Mouse (Mus musculus): Measurements from ENCODE around the gene Mrps18a.

Gene Mrps18a

GRCm38 (mm10) chr17:46138563-46139236 lies 27.9 kb downstream of the Mrps18a start:
- DNase-seq (ENCODE audit: inconsistent age in 2 of 2, low spot score in 1 of 2): peak; percentile 68 to 88

- DNase-seq (ENCODE audit: inconsistent age in 2 of 2, low spot score in 1 of 2): no peak
These were observed 29.1 kb downstream of the Mrps18a start for GRCm38 (mm10) chr17:46139872-46140271.

- DNase-seq (ENCODE audit: inconsistent age in 2 of 2, low spot score in 1 of 2): peak; percentile 91 to 96
These were observed 33.0 kb downstream of the Mrps18a start, which contains the start of gene Rsph9 for GRCm38 (mm10) chr17:46143578-46144423. TSS of gene Rsph9 (minus strand) at chr17:46144216.

GRCm38 (mm10) chr17:46152847-46153782 lies 42.3 kb downstream of the Mrps18a start, which contains the start of gene Mad2l1bp:
TSS of gene Mad2l1bp (minus strand) at chr17:46153553.
- DNase-seq (ENCODE audit: inconsistent age in 2 of 2, low spot score in 1 of 2): peak; percentile 91 to 96

- DNase-seq (ENCODE audit: inconsistent age in 2 of 2, low spot score in 1 of 2): no peak
These were observed 43.5 kb downstream of the Mrps18a start for GRCm38 (mm10) chr17:46154336-46154735.

- no peak for DNase-seq (ENCODE audit: inconsistent age in 2 of 2, low spot score in 1 of 2)
These were observed 45.9 kb downstream of the Mrps18a start for GRCm38 (mm10) chr17:46156680-46157079.

GRCm38 (mm10) chr17:46157131-46157530 lies 46.3 kb downstream of the Mrps18a start:
- DNase-seq (ENCODE audit: inconsistent age in 2 of 2, low spot score in 1 of 2): no peak

- DNase-seq (ENCODE audit: inconsistent age in 2 of 2, low spot score in 1 of 2): peak in 1 of 2 experiments; percentile 52
These were observed 48.5 kb downstream of the Mrps18a start for GRCm38 (mm10) chr17:46159236-46159635.

- peak; percentile 96 to 99 for DNase-seq (ENCODE audit: inconsistent age in 2 of 2, low spot score in 1 of 2)
These were observed 49.4 kb downstream of the Mrps18a start for GRCm38 (mm10) chr17:46160090-46160662.

GRCm38 (mm10) chr17:46160686-46161085 lies 49.9 kb downstream of the Mrps18a start, which contains the start of gene Gtpbp2:
TSS of gene Gtpbp2 (plus strand) at chr17:46161032.
- DNase-seq (ENCODE audit: inconsistent age in 2 of 2, low spot score in 1 of 2): peak; percentile 97 to 98

GRCm38 (mm10) chr17:46161179-46161578 lies 50.4 kb downstream of the Mrps18a start:
- no peak for DNase-seq (ENCODE audit: inconsistent age in 2 of 2, low spot score in 1 of 2)

- DNase-seq (ENCODE audit: inconsistent age in 2 of 2, low spot score in 1 of 2): no peak
These were observed 50.9 kb downstream of the Mrps18a start for GRCm38 (mm10) chr17:46161710-46162109.

GRCm38 (mm10) chr17:46162551-46162950 lies 51.8 kb downstream of the Mrps18a start:
- DNase-seq (ENCODE audit: inconsistent age in 2 of 2, low spot score in 1 of 2): no peak

GRCm38 (mm10) chr17:46162951-46163421 lies 52.2 kb downstream of the Mrps18a start:
- DNase-seq (ENCODE audit: inconsistent age in 2 of 2, low spot score in 1 of 2): peak; percentile 51 to 80

- DNase-seq (ENCODE audit: inconsistent age in 2 of 2, low spot score in 1 of 2): no peak
These were observed 53.5 kb downstream of the Mrps18a start for GRCm38 (mm10) chr17:46164301-46164700.

GRCm38 (mm10) chr17:46164791-46165190 lies 54.0 kb downstream of the Mrps18a start:
- no peak for DNase-seq (ENCODE audit: inconsistent age in 2 of 2, low spot score in 1 of 2)

- no peak for DNase-seq (ENCODE audit: inconsistent age in 2 of 2, low spot score in 1 of 2)
These were observed 54.7 kb downstream of the Mrps18a start for GRCm38 (mm10) chr17:46165460-46165859.

GRCm38 (mm10) chr17:46166270-46166669 lies 55.5 kb downstream of the Mrps18a start:
- no peak for DNase-seq (ENCODE audit: inconsistent age in 2 of 2, low spot score in 1 of 2)

- DNase-seq (ENCODE audit: inconsistent age in 2 of 2, low spot score in 1 of 2): peak; percentile 57 to 84
These were observed 56.2 kb downstream of the Mrps18a start for GRCm38 (mm10) chr17:46167014-46167413.

- DNase-seq (ENCODE audit: inconsistent age in 2 of 2, low spot score in 1 of 2): peak; percentile 30 to 56
These were observed 57.5 kb downstream of the Mrps18a start for GRCm38 (mm10) chr17:46168318-46168717.

All from adrenal gland, adult (tissue).